In genomic region chr16:42113246-42113645, GRCm38 (mm10) we compare ENCODE assay signal across 27 mouse cellular contexts.
"Had no signal": no experiment of that assay in that cellular context is flagged by ENCODE, and none has a peak within 500 bp of the region (broad histone marks: within the 10 kb centered on the region; RNA-seq: fewer than 3 reads in every experiment).

No protein-coding gene starts in this region.

- ATAC-seq: forebrain, embryonic 13.5 days; forebrain, embryonic 14.5 days; forebrain, embryonic 15.5 days; forebrain, embryonic 16.5 days; forebrain, postnatal 0 days had no signal

- H3K36me3 ChIP-seq: embryonic facial prominence, embryonic 10.5 days; embryonic facial prominence, embryonic 12.5 days; embryonic facial prominence, embryonic 13.5 days; embryonic facial prominence, embryonic 15.5 days; forebrain, embryonic 10.5 days; forebrain, embryonic 12.5 days; forebrain, embryonic 15.5 days had no signal

- H3K9me3 ChIP-seq: embryonic facial prominence, embryonic 10.5 days; embryonic facial prominence, embryonic 12.5 days; embryonic facial prominence, embryonic 13.5 days; embryonic facial prominence, embryonic 15.5 days; forebrain, embryonic 10.5 days; forebrain, embryonic 12.5 days; forebrain, embryonic 13.5 days; forebrain, embryonic 15.5 days had no signal

- DNase-seq: cerebellum, adult 8-10 months; cerebellum, adult 9-10 months; cerebellum, adult 9-11 months; cerebellum, postnatal 10 days; cerebellum, postnatal 14 days; cerebellum, postnatal 25 days; cerebellum, postnatal 36 days; embryo, embryonic 11 days; forebrain, postnatal 0 days; gastrocnemius, postnatal 10 days; gastrocnemius, postnatal 14 days; gastrocnemius, postnatal 25 days; gastrocnemius, postnatal 36 days; heart, adult 11 months; heart, adult 18-20 months; heart, adult 2 months had no signal

- H3K4me3 ChIP-seq: embryonic facial prominence, embryonic 10.5 days; embryonic facial prominence, embryonic 12.5 days; embryonic facial prominence, embryonic 13.5 days; embryonic facial prominence, embryonic 15.5 days; erythroblast, embryonic 14.5 days; forebrain, embryonic 10.5 days; forebrain, embryonic 12.5 days; forebrain, embryonic 13.5 days; forebrain, embryonic 15.5 days; heart, adult 2 months had no signal

- H3K27ac ChIP-seq: embryonic facial prominence, embryonic 10.5 days; embryonic facial prominence, embryonic 12.5 days; embryonic facial prominence, embryonic 13.5 days; embryonic facial prominence, embryonic 15.5 days; forebrain, embryonic 10.5 days; forebrain, embryonic 12.5 days; forebrain, embryonic 13.5 days; forebrain, embryonic 15.5 days; heart, adult 2 months had no signal

- H3K4me1 ChIP-seq: embryonic facial prominence, embryonic 10.5 days; embryonic facial prominence, embryonic 12.5 days; embryonic facial prominence, embryonic 13.5 days; embryonic facial prominence, embryonic 15.5 days; forebrain, embryonic 10.5 days; forebrain, embryonic 12.5 days; forebrain, embryonic 13.5 days; forebrain, embryonic 15.5 days had no signal

- H3K9ac ChIP-seq: embryonic facial prominence, embryonic 12.5 days; embryonic facial prominence, embryonic 13.5 days; embryonic facial prominence, embryonic 15.5 days; forebrain, embryonic 12.5 days; forebrain, embryonic 13.5 days; forebrain, embryonic 15.5 days; forebrain, postnatal 0 days had no signal

- H3K27me3 ChIP-seq: embryonic facial prominence, embryonic 12.5 days; embryonic facial prominence, embryonic 13.5 days; embryonic facial prominence, embryonic 15.5 days; forebrain, embryonic 12.5 days; forebrain, embryonic 13.5 days; forebrain, embryonic 15.5 days had no signal
